Mouse (Mus musculus): Measurements from ENCODE around the gene Hnf1a. TPM values are rescaled to one million over a fixed set of nuclear protein-coding genes. Genes with fewer than 3 reads are reported as not detected.
A peak's percentile ranks its signal among the peaks of the same experiment; 100 is the strongest.

Gene Hnf1a
- polyA plus RNA-seq, 1 experiment from 2014 or later: not detected

GRCm38 (mm10) chr5:115011217-115011518 is 40.3 kb upstream of the Hnf1a start:
- ATAC-seq (ENCODE audit: insufficient number of reproducible peaks, insufficient read depth, low FRiP score, low read depth): peak; percentile 35
- 1% methylated on average over 54 of the region's 57 CpGs for WGBS
- Histone ChIP-seq H3K27ac (replicated peaks in 1 of 2; ENCODE audit: control insufficient read depth in 1 of 2, insufficient read depth in 1 of 2, low read depth in 2 of 2, low read length in 2 of 2) (peak overlapping the region; percentile 73 to 92), H3K4me2 (ENCODE audit: low read length) (peak overlapping the region; percentile 89), H3K36me3 (ENCODE audit: control insufficient read depth, insufficient read depth, low read length) (no peaks in the 10 kb centered on the region), H3K9me3 (ENCODE audit: control insufficient read depth, low read length) (no peaks in the 10 kb centered on the region), H3K4me3 (ENCODE audit: control insufficient read depth in 1 of 2, insufficient read depth in 1 of 2, low read depth in 1 of 2, low read length in 2 of 2) (peak overlapping the region; percentile 99), H3K27me3 (ENCODE audit: control insufficient read depth, insufficient read depth, low read length) (no peaks in the 10 kb centered on the region), H3K9ac (ENCODE audit: low read length) (peak overlapping the region; percentile 97), H3K4me1 (ENCODE audit: control insufficient read depth in 2 of 2, insufficient read depth in 2 of 2, low read length in 2 of 2) (peaks cover 13 to 41% of the 10 kb centered on the region in 2 experiments)

- H3K27me3 ChIP-seq (ENCODE audit: control insufficient read depth, insufficient read depth, low read length): no peaks in the 10 kb centered on the region
- H3K9ac ChIP-seq (ENCODE audit: low read length): peak within 1 kb of the TSS; percentile 97
- H3K4me2 ChIP-seq (ENCODE audit: low read length): peak within 1 kb of the TSS; percentile 89
- peak; percentile 87 for ATAC-seq (ENCODE audit: insufficient number of reproducible peaks, insufficient read depth, low FRiP score, low read depth)
- peaks cover 13 to 37% of the 10 kb centered on the region in 2 experiments for H3K4me1 ChIP-seq (ENCODE audit: control insufficient read depth in 2 of 2, insufficient read depth in 2 of 2, low read length in 2 of 2)
- peak within 1 kb of the TSS; percentile 99 for H3K4me3 ChIP-seq (ENCODE audit: control insufficient read depth in 1 of 2, insufficient read depth in 1 of 2, low read depth in 1 of 2, low read length in 2 of 2)
- H3K9me3 ChIP-seq (ENCODE audit: control insufficient read depth, low read length): no peaks in the 10 kb centered on the region
- H3K27ac ChIP-seq (replicated peaks in 1 of 2; ENCODE audit: control insufficient read depth in 1 of 2, insufficient read depth in 1 of 2, low read depth in 2 of 2, low read length in 2 of 2): peak within 1 kb of the TSS; percentile 73 to 92
- no peaks in the 10 kb centered on the region for H3K36me3 ChIP-seq (ENCODE audit: control insufficient read depth, insufficient read depth, low read length)
- 1% methylated on average over 44 of the region's 65 CpGs for WGBS
Measured at GRCm38 (mm10) chr5:115010577-115011216, 39.8 kb upstream of the Hnf1a start, which contains the start of gene Sppl3. TSS of gene Sppl3 (plus strand) at chr5:115011137.

GRCm38 (mm10) chr5:115009961-115010360 is 39.1 kb upstream of the Hnf1a start:
- Histone ChIP-seq H3K27me3 (ENCODE audit: control insufficient read depth, insufficient read depth, low read length) (no peaks in the 10 kb centered on the region), H3K27ac (replicated peaks in 1 of 2; ENCODE audit: control insufficient read depth in 1 of 2, insufficient read depth in 1 of 2, low read depth in 2 of 2, low read length in 2 of 2) (no peak overlapping the region), H3K4me2 (ENCODE audit: low read length) (peak overlapping the region; percentile 87; the same call in 1 of the 2 replicates), H3K9me3 (ENCODE audit: control insufficient read depth, low read length) (no peaks in the 10 kb centered on the region), H3K4me3 (ENCODE audit: control insufficient read depth in 1 of 2, insufficient read depth in 1 of 2, low read depth in 1 of 2, low read length in 2 of 2) (0 out of 4 replicates have a peak overlapping the region, but pooled peaks of 1 of the 2 experiments have one; percentile 99), H3K9ac (ENCODE audit: low read length) (peak overlapping the region; percentile 97), H3K4me1 (ENCODE audit: control insufficient read depth in 2 of 2, insufficient read depth in 2 of 2, low read length in 2 of 2) (peaks cover 11 to 31% of the 10 kb centered on the region in 2 experiments), H3K36me3 (ENCODE audit: control insufficient read depth, insufficient read depth, low read length) (no peaks in the 10 kb centered on the region)
- no peak for ATAC-seq (ENCODE audit: insufficient number of reproducible peaks, insufficient read depth, low FRiP score, low read depth)
- WGBS: 52% methylated on average over 3 of the region's 3 CpGs

- no peak overlapping the region for H3K27ac ChIP-seq (replicated peaks in 1 of 2; ENCODE audit: control insufficient read depth in 1 of 2, insufficient read depth in 1 of 2, low read depth in 2 of 2, low read length in 2 of 2)
- no peak overlapping the region for H3K4me3 ChIP-seq (ENCODE audit: control insufficient read depth in 1 of 2, insufficient read depth in 1 of 2, low read depth in 1 of 2, low read length in 2 of 2)
- no peaks in the 10 kb centered on the region for H3K27me3 ChIP-seq (ENCODE audit: control insufficient read depth, insufficient read depth, low read length)
- H3K4me1 ChIP-seq (ENCODE audit: control insufficient read depth in 2 of 2, insufficient read depth in 2 of 2, low read length in 2 of 2): peaks cover 6 to 24% of the 10 kb centered on the region in 2 experiments
- WGBS: 87% methylated on average over 6 of the region's 6 CpGs
- no peak overlapping the region for H3K9ac ChIP-seq (ENCODE audit: low read length)
- no peaks in the 10 kb centered on the region for H3K36me3 ChIP-seq (ENCODE audit: control insufficient read depth, insufficient read depth, low read length)
- H3K4me2 ChIP-seq (ENCODE audit: low read length): no peak overlapping the region
- H3K9me3 ChIP-seq (ENCODE audit: control insufficient read depth, low read length): no peaks in the 10 kb centered on the region
- no peak for ATAC-seq (ENCODE audit: insufficient number of reproducible peaks, insufficient read depth, low FRiP score, low read depth)
Measured at GRCm38 (mm10) chr5:115009143-115009542, 38.2 kb upstream of the Hnf1a start.

GRCm38 (mm10) chr5:115008307-115008706 is 37.4 kb upstream of the Hnf1a start:
- WGBS: 62% methylated on average over 7 of the region's 7 CpGs
- ATAC-seq (ENCODE audit: insufficient number of reproducible peaks, insufficient read depth, low FRiP score, low read depth): no peak

GRCm38 (mm10) chr5:115007768-115008167 is 36.9 kb upstream of the Hnf1a start:
- Histone ChIP-seq H3K4me3 (ENCODE audit: control insufficient read depth in 1 of 2, insufficient read depth in 1 of 2, low read depth in 1 of 2, low read length in 2 of 2) (no peak overlapping the region), H3K9ac (ENCODE audit: low read length) (no peak overlapping the region), H3K4me1 (ENCODE audit: control insufficient read depth in 2 of 2, insufficient read depth in 2 of 2, low read length in 2 of 2) (peaks cover 3 to 10% of the 10 kb centered on the region in 2 experiments), H3K27ac (replicated peaks in 1 of 2; ENCODE audit: control insufficient read depth in 1 of 2, insufficient read depth in 1 of 2, low read depth in 2 of 2, low read length in 2 of 2) (no peak overlapping the region), H3K4me2 (ENCODE audit: low read length) (no peak overlapping the region), H3K36me3 (ENCODE audit: control insufficient read depth, insufficient read depth, low read length) (no peaks in the 10 kb centered on the region), H3K27me3 (ENCODE audit: control insufficient read depth, insufficient read depth, low read length) (no peaks in the 10 kb centered on the region), H3K9me3 (ENCODE audit: control insufficient read depth, low read length) (no peaks in the 10 kb centered on the region)
- ATAC-seq (ENCODE audit: insufficient number of reproducible peaks, insufficient read depth, low FRiP score, low read depth): no peak
- 81% methylated on average over 5 of the region's 5 CpGs for WGBS

More at GRCm38 (mm10) chr5:115008307-115008706, 37.4 kb upstream of the Hnf1a start:
- H3K27me3 ChIP-seq (ENCODE audit: control insufficient read depth, insufficient read depth, low read length): no peaks in the 10 kb centered on the region
- H3K4me3 ChIP-seq (ENCODE audit: control insufficient read depth in 1 of 2, insufficient read depth in 1 of 2, low read depth in 1 of 2, low read length in 2 of 2): no peak overlapping the region
- no peak overlapping the region for H3K4me2 ChIP-seq (ENCODE audit: low read length)
- H3K36me3 ChIP-seq (ENCODE audit: control insufficient read depth, insufficient read depth, low read length): no peaks in the 10 kb centered on the region
- H3K4me1 ChIP-seq (ENCODE audit: control insufficient read depth in 2 of 2, insufficient read depth in 2 of 2, low read length in 2 of 2): peaks cover 3 to 15% of the 10 kb centered on the region in 2 experiments
- no peak overlapping the region for H3K9ac ChIP-seq (ENCODE audit: low read length)
- H3K27ac ChIP-seq (replicated peaks in 1 of 2; ENCODE audit: control insufficient read depth in 1 of 2, insufficient read depth in 1 of 2, low read depth in 2 of 2, low read length in 2 of 2): no peak overlapping the region
- H3K9me3 ChIP-seq (ENCODE audit: control insufficient read depth, low read length): no peaks in the 10 kb centered on the region

- H3K4me3 ChIP-seq (ENCODE audit: control insufficient read depth in 1 of 2, insufficient read depth in 1 of 2, low read depth in 1 of 2, low read length in 2 of 2): no peak overlapping the region
- H3K4me1 ChIP-seq (ENCODE audit: control insufficient read depth in 2 of 2, insufficient read depth in 2 of 2, low read length in 2 of 2): peaks cover 0 to 5% of the 10 kb centered on the region in 2 experiments; a peak in 2 of 4 replicates
- H3K27ac ChIP-seq (replicated peaks in 1 of 2; ENCODE audit: control insufficient read depth in 1 of 2, insufficient read depth in 1 of 2, low read depth in 2 of 2, low read length in 2 of 2): no peak overlapping the region
- no peaks in the 10 kb centered on the region for H3K9me3 ChIP-seq (ENCODE audit: control insufficient read depth, low read length)
- H3K9ac ChIP-seq (ENCODE audit: low read length): no peak overlapping the region
- H3K27me3 ChIP-seq (ENCODE audit: control insufficient read depth, insufficient read depth, low read length): no peaks in the 10 kb centered on the region
- WGBS: 72% methylated on average over 13 of the region's 13 CpGs
- H3K4me2 ChIP-seq (ENCODE audit: low read length): no peak overlapping the region
- no peaks in the 10 kb centered on the region for H3K36me3 ChIP-seq (ENCODE audit: control insufficient read depth, insufficient read depth, low read length)
- no peak for ATAC-seq (ENCODE audit: insufficient number of reproducible peaks, insufficient read depth, low FRiP score, low read depth)
Measured at GRCm38 (mm10) chr5:115003224-115003873, 32.5 kb upstream of the Hnf1a start.

Measured in heart, embryonic 14.5 days (tissue).